Mouse (Mus musculus) limb, embryonic 14.5 days (tissue): Measurements from ENCODE around the gene Clcnka. TPM values are rescaled to one million over a fixed set of nuclear protein-coding genes. Genes with fewer than 3 reads are reported as not detected.

Experiments
- ATAC-seq: fragments of 200-750 bp; cut with Nextera tagmentation; 2 replicates; pipeline ENCODE4 v1.8.0; 2017; ENCODE audit warnings: low read depth, moderate number of reproducible peaks, moderate TSS enrichment; ENCODE audit not compliant: low FRiP score
- DNase-seq: peaks from one replicate; pipeline ENCODE4 v3.0.0-alpha.2; 2015; ENCODE audit warnings: low spot score
- H3K27ac ChIP-seq: fragments of 300-500 bp; sonication (generic); replicated peaks from 2 replicates; pipeline ENCODE4 v1.5.1; 2014; ENCODE audit warnings: low read depth, mild to moderate bottlenecking, low read length, moderate library complexity, mixed read lengths
- H3K27me3 ChIP-seq: fragments of 300-500 bp; sonication (generic); 2 replicates; pipeline ENCODE4 v1.6.1; 2014; ENCODE audit warnings: low read length, mixed read lengths; ENCODE audit not compliant: control insufficient read depth, insufficient read depth
- H3K36me3 ChIP-seq: fragments of 300-500 bp; sonication (generic); 2 replicates; pipeline ENCODE4 v1.6.1; 2014; ENCODE audit warnings: mild to moderate bottlenecking, low read length, moderate library complexity, mixed read lengths; ENCODE audit not compliant: control insufficient read depth, insufficient read depth
- H3K4me1 ChIP-seq: fragments of 300-500 bp; sonication (generic); 2 replicates; pipeline ENCODE4 v1.6.1; 2014; ENCODE audit warnings: antibody characterized with exemption, low read length, mixed read lengths; ENCODE audit not compliant: control insufficient read depth, insufficient read depth
- H3K4me2 ChIP-seq: fragments of 300-500 bp; sonication (generic); replicated peaks from 2 replicates; pipeline ENCODE4 v1.6.1; 2014; ENCODE audit warnings: low read depth, mild to moderate bottlenecking, low read length, moderate library complexity; ENCODE audit not compliant: severe bottlenecking
- H3K4me3 ChIP-seq: fragments of 300-500 bp; sonication (generic); replicated peaks from 2 replicates; pipeline ENCODE4 v1.5.1; 2014; ENCODE audit warnings: low read length
- H3K9ac ChIP-seq: fragments of 300-500 bp; sonication (generic); 2 replicates; pipeline ENCODE4 v1.6.1; 2014; ENCODE audit warnings: mild to moderate bottlenecking, low read depth, low read length, moderate library complexity; ENCODE audit not compliant: severe bottlenecking
- H3K9me3 ChIP-seq: fragments of 300-500 bp; sonication (generic); 2 replicates; pipeline ENCODE4 v1.6.1; 2016; ENCODE audit warnings: low read length; ENCODE audit not compliant: control insufficient read depth
- POLR2A ChIP-seq: fragments of 200-500 bp; IDR thresholded peaks from 2 replicates; pipeline ENCODE4 v1.8.0; 2012; ENCODE audit warnings: inconsistent platforms, mild to moderate bottlenecking, moderate library complexity, borderline replicate concordance; ENCODE audit not compliant: insufficient read depth, insufficient read length; ENCODE audit errors: extremely low read depth
- WGBS: fragments of 180-500 bp; shearing (Covaris S2); extraction: QIAGEN DNeasy Blood & Tissue Kit; methylation state at CpG from one replicate; pipeline ENCODE4 v1.1.7; 2014; 5-methylcytosine and 5-hydroxymethylcytosine counted together
- polyA plus RNA-seq, 2 experiments: library from polyadenylated mRNA; depleted of rRNA in 1 of 2; stranded (reverse) in 1 of 2; unstranded in 1 of 2; fragments of >200 nt; fragmentation: Nextera tagmentation in 1 of 2; extraction: Ambion mirVana in 1 of 2; gene quantifications; 2 replicates each; pipeline versions ENCODE4 v1.2.1 to v1.2.3; 2012 to 2014

Gene Clcnka
- polyA plus RNA-seq, 2 experiments: 0.61 to 0.75 TPM

- no peaks in the 10 kb centered on the region for H3K9me3 ChIP-seq
- H3K4me2 ChIP-seq: no peak overlapping the region
- no peak overlapping the region for H3K9ac ChIP-seq
- H3K27me3 ChIP-seq: no peaks in the 10 kb centered on the region
- no peak for DNase-seq
- H3K27ac ChIP-seq: no peak overlapping the region
- WGBS: 75% methylated on average over 11 of the region's 12 CpGs
- ATAC-seq: no peak
- peaks cover 5% of the 10 kb centered on the region for H3K4me1 ChIP-seq
- no peak overlapping the region for H3K4me3 ChIP-seq
- TF ChIP-seq POLR2A: no peak
- H3K36me3 ChIP-seq: no peaks in the 10 kb centered on the region
Observed at GRCm38 (mm10) chr4:141397861-141398260, 663 bp downstream of the Clcnka start.

GRCm38 (mm10) chr4:141394751-141395150 lies 3.8 kb downstream of the Clcnka start:
- Histone ChIP-seq H3K9ac (no peak overlapping the region), H3K4me2 (peak overlapping the region; percentile 23; the same call in 1 of the 2 replicates)
- TF ChIP-seq POLR2A: no peak

GRCm38 (mm10) chr4:141391293-141391692 lies 7.2 kb downstream of the Clcnka start:
- Histone ChIP-seq H3K9ac (no peak overlapping the region), H3K36me3 (no peaks in the 10 kb centered on the region), H3K27me3 (no peaks in the 10 kb centered on the region), H3K4me1 (peaks cover 7% of the 10 kb centered on the region), H3K27ac (no peak overlapping the region), H3K9me3 (no peaks in the 10 kb centered on the region), H3K4me3 (no peak overlapping the region), H3K4me2 (no peak overlapping the region)
- DNase-seq (no peak), ATAC-seq (no peak)
- WGBS: 82% methylated on average over 12 of the region's 12 CpGs
- no peak for TF ChIP-seq POLR2A

More at GRCm38 (mm10) chr4:141394751-141395150, 3.8 kb downstream of the Clcnka start:
- DNase-seq (no peak), ATAC-seq (no peak)
- no peaks in the 10 kb centered on the region for H3K9me3 ChIP-seq
- no peaks in the 10 kb centered on the region for H3K27me3 ChIP-seq
- H3K27ac ChIP-seq: no peak overlapping the region
- H3K36me3 ChIP-seq: no peaks in the 10 kb centered on the region
- no peak overlapping the region for H3K4me3 ChIP-seq
- peaks cover 5% of the 10 kb centered on the region for H3K4me1 ChIP-seq
- 16% methylated on average over 16 of the region's 16 CpGs for WGBS

GRCm38 (mm10) chr4:141389366-141390150 lies 9.0 kb downstream of the Clcnka start:
- no peak for DNase-seq
- Histone ChIP-seq H3K4me1 (peaks cover 2% of the 10 kb centered on the region; the same call in 1 of the 2 replicates), H3K36me3 (no peaks in the 10 kb centered on the region), H3K9me3 (no peaks in the 10 kb centered on the region), H3K9ac (no peak overlapping the region), H3K4me3 (no peak overlapping the region), H3K27ac (no peak overlapping the region), H3K27me3 (peaks cover 3% of the 10 kb centered on the region; the same call in 1 of the 2 replicates), H3K4me2 (no peak overlapping the region)
- TF ChIP-seq POLR2A: no peak
- ATAC-seq: no peak
- WGBS: 59% methylated on average over 18 of the region's 18 CpGs

- no peak overlapping the region for H3K4me2 ChIP-seq
- no peak for ATAC-seq
- peaks cover 2% of the 10 kb centered on the region; the same call in 1 of the 2 replicates for H3K4me1 ChIP-seq
- H3K36me3 ChIP-seq: no peaks in the 10 kb centered on the region
- no peak for TF ChIP-seq POLR2A
- 68% methylated on average over 5 of the region's 5 CpGs for WGBS
- no peak overlapping the region for H3K27ac ChIP-seq
- no peaks in the 10 kb centered on the region for H3K9me3 ChIP-seq
- no peak overlapping the region for H3K4me3 ChIP-seq
- H3K27me3 ChIP-seq: peaks cover 19% of the 10 kb centered on the region
- H3K9ac ChIP-seq: no peak overlapping the region
- no peak for DNase-seq
Observed at GRCm38 (mm10) chr4:141387933-141388332, 10.6 kb downstream of the Clcnka start.
